Mouse (Mus musculus) erythroblast, embryonic 14.5 days (primary cell): ENCODE measurements around the gene Klf3.

Experiments
- GATA1 ChIP-seq: IDR thresholded peaks from 2 replicates; pipeline ENCODE4 v1.6.1; 2012; ENCODE audit warnings: low read length, inconsistent platforms, mixed read lengths
- TAL1 ChIP-seq: IDR thresholded peaks from 3 replicates; pipeline ENCODE4 v1.6.1; 2012; ENCODE audit warnings: low read length, inconsistent platforms, mixed read lengths

DNA sequence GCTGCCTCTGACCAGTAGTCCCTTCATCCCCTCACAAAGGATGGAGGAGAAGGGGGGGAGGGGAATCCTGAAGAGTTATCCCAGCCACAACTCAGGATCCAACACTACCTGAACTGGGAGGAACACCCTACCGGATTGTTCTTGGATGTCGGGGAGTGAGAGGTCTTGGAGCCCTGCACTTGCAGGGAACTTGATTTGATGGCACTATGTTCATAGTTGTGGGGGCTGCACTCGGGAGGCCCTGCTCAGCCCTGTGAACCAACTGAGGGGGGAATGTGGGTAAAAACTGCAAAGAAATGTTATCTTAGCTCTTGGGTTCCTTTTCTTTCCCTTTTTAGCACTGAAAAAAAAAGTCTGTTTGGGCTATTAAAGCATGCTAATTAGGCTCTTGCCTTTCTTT, 27.6 kb downstream of the Klf3 start:
- TF ChIP-seq TAL1 (no peak), GATA1 (no peak)
